Mouse (Mus musculus) testis, adult 2 months (tissue): ENCODE data around the gene Slc5a4b.

ENCODE experiments used
- CTCF ChIP-seq: fragments of 200-500 bp; IDR thresholded peaks from 2 replicates; pipeline ENCODE4 v1.5.1; 2012; ENCODE audit warnings: low read depth, mild to moderate bottlenecking, inconsistent platforms, low read length, moderate library complexity; ENCODE audit not compliant: control insufficient read depth, insufficient read depth, insufficient replicate concordance
- POLR2A ChIP-seq: fragments of 200-500 bp; IDR thresholded peaks from 2 replicates; pipeline ENCODE4 v1.6.1; 2012; ENCODE audit warnings: low read depth, mild to moderate bottlenecking, inconsistent platforms, low read length, moderate library complexity; ENCODE audit not compliant: control insufficient read depth

- TF ChIP-seq CTCF (no peak), POLR2A (no peak)
These were observed 85.1 kb downstream of the Slc5a4b start for GRCm38 (mm10) chr10:76025470-76026190.
